Mouse (Mus musculus) bone marrow macrophage, adult 2 months (primary cell): ENCODE data around the gene Ccl25.

ENCODE experiments used
- CTCF ChIP-seq: IDR thresholded peaks from 2 replicates; pipeline ENCODE4 v1.5.1; 2012; ENCODE audit warnings: low read depth, mild to moderate bottlenecking, low read length, moderate library complexity
- POLR2A ChIP-seq: IDR thresholded peaks from 2 replicates; pipeline ENCODE4 v1.6.1; 2012; ENCODE audit warnings: mild to moderate bottlenecking, low read depth, low read length, borderline replicate concordance

DNA sequence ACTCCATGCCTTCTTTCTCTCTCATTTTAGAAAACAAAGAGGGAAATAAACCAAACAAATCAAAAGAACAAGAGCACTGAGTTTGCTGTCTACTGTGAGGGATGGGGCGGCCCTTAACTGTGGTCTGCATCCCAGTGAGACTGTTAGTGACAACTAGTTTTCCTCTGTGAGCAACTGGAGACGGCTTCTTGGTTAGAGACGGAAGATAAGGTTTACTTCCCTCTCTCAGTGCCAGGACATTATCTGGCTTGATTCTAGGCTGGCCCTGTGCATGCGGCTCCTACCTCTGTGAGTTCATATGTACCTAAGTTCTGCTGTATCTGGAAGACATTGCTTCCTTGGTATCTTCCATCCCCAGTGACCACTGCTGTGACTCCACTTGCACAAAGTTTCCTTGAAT, 27.2 kb upstream of the Ccl25 start:
- TF ChIP-seq CTCF (no peak), POLR2A (no peak)
